Mouse (Mus musculus) layer of hippocampus, postnatal 10 days (tissue): ENCODE data around the gene Pigh. TPM values are rescaled to one million over a fixed set of nuclear protein-coding genes. Genes with fewer than 3 reads are reported as not detected.

Experiments used
- DNase-seq, 2 experiments: peaks; one replicate each; pipeline ENCODE4 v3.0.0; 2021; ENCODE audit warnings: low spot score in 2 of 2
- total RNA-seq, 2 experiments: library from RNA; stranded (reverse); gene quantifications; 2 replicates each; pipeline ENCODE4 v1.2.3; 2021

Pigh gene
- total RNA-seq, 2 experiments from 2014 or later = 9.9 to 10.8 TPM

GRCm38 (mm10) chr12:79068306-79068705 is 21.1 kb downstream of the Pigh start:
- no peak for DNase-seq

GRCm38 (mm10) chr12:79067526-79067925 is 21.9 kb downstream of the Pigh start:
- no peak for DNase-seq

DNA sequence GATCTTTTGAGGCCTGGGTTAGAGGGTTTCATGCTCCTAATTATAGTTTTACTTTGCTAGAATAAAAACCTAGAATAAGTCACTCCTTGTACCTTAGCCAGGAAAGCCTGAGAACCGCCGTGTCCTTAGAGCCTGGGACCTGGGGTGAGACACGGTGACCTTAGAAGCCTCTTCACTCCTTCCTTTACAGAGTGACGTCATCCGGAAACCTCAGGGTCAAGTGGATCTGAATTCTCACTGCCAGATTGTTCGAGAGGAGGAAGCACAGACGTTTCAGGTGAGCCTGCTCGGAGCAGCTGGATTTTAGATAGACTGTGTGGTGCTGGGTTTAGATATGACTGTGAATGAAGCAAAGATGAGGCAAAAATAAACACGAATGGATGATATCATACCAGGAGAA is 23.0 kb downstream of the Pigh start:
- no peak for DNase-seq

DNA sequence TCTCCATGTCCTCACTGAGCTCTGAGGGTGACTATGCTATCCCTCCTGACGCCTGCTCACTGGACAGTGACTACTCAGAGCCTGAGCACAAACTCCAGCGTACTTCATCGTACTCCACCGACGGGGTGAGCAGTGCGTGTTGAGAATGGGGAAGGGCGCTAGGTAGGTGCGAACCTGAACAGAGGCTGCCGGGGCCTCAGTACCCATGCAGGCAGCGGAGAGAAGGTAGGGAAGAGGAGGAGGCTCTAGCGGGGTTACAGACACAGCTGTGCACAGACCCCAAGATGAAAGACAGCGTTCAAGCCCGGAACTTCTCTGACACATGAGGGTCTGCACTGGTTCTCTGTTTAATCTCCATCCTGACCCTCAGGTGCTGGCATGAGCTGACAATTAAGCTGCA is 25.0 kb downstream of the Pigh start:
- DNase-seq = no peak

- no peak for DNase-seq
Measured at GRCm38 (mm10) chr12:79060766-79061652, 28.4 kb downstream of the Pigh start.

GRCm38 (mm10) chr12:79060134-79060533 is 29.3 kb downstream of the Pigh start:
- DNase-seq = no peak

- DNase-seq = no peak
Measured at GRCm38 (mm10) chr12:79059573-79059972, 29.9 kb downstream of the Pigh start.

- DNase-seq = no peak
Measured at GRCm38 (mm10) chr12:79055276-79055675, 34.2 kb downstream of the Pigh start.

- DNase-seq = no peak
Measured at GRCm38 (mm10) chr12:79052073-79052472, 37.4 kb downstream of the Pigh start.

GRCm38 (mm10) chr12:79050545-79051212 is 38.8 kb downstream of the Pigh start:
- DNase-seq = no peak

- DNase-seq = no peak
Measured at GRCm38 (mm10) chr12:79049807-79050206, 39.6 kb downstream of the Pigh start.

DNA sequence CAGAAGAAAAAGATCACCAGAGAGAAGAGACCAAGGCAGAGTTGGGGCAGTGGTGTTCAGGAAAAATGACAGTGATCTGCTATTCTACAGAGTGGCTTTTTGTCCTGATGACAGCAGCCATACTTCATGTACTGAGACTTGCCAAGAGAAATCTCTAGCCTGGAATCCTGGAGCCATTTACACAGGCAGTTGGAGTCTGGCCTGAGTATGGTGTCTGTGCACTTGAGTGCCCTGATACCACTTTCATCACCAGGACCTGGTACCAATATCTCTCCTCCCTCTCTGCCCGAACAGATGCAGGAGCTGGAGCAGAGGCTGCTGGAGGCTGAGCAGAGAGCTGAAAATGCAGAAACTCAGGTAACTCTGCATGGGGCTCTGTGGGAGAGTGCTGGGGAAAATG is 40.6 kb downstream of the Pigh start:
- DNase-seq = no peak

GRCm38 (mm10) chr12:79047203-79047602 is 42.2 kb downstream of the Pigh start:
- DNase-seq = no peak

- DNase-seq = no peak
Measured at GRCm38 (mm10) chr12:79046171-79046570, 43.3 kb downstream of the Pigh start.

DNA sequence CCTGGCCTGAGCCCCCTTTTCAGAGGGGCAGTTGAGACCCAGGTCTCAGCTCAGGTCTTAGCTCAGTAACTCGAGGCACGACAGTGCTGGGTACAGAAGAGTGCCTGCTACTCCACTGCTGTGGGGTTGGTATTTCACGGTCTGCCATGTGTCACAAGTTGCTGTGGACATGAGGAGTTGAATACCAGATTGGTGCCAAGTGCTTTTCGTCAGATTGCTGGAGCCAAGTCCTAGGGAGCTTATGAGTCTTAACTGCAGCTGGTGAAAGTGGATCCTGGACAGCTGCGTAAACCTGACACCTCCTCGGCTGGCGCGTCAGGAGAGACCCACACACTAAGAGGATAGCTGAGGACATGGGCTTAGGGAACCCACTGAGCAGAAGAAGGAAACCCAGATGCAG is 44.8 kb downstream of the Pigh start:
- no peak for DNase-seq

DNA sequence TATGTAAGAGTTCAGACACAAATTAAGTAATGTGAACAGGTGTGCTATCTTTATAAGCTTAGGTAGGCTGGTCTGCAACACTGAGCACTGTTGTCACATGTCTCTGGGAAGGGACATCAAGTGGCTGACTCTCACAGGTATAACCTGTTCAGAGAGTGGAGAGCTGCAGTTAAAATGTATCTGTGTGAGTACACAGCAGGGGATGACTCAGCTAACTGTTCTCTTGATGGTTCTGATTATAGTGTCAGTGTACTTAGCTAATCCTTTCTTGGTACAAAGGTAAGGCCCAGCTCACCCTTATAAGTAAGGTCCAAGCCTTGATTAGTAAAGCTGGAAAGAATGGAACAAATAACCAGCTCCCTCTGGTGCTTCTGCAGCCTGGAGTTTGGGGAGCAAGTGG is 48.0 kb downstream of the Pigh start:
- DNase-seq = no peak

GRCm38 (mm10) chr12:79040201-79040827 is 49.1 kb downstream of the Pigh start:
- DNase-seq = no peak

DNA sequence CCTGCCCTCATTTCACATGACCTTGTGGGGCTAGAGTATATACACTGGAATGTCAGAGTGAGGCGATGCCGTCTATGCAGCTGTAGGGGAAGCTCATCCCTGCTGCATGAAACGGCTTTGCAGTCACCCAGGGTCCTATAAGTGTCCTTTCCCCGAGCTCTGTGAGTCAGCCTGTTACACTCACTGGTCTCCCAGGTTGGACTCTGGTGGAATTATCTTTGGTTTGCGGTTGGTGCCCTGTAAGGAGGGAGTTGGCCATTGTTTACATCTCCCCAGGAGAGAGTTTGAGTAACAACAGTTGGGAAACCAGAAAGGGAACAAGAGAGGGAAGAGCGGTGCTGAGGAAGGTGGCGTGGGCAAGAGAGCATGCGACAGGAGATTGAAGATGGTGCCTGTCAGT is 49.7 kb downstream of the Pigh start:
- no peak for DNase-seq

DNA sequence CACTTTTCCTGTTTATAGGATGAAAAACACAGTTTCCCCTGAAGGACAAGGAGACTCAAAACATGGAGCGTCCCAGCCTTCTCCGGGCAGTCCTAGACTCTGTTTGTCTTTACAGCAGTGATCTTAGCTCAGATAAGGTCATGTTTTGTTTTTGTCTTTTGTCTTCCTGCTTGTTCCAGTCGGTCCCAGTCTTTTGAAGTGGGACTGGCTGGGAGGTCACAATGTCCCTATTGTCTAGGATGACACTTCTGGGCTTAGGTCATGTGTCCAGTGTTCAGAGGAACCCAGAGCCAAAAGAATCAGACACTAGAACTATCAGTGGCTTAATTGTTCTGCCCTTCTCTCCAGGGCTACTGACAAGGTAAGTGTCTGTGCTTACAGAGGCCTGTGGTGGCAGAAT is 54.1 kb downstream of the Pigh start:
- no peak for DNase-seq

DNA sequence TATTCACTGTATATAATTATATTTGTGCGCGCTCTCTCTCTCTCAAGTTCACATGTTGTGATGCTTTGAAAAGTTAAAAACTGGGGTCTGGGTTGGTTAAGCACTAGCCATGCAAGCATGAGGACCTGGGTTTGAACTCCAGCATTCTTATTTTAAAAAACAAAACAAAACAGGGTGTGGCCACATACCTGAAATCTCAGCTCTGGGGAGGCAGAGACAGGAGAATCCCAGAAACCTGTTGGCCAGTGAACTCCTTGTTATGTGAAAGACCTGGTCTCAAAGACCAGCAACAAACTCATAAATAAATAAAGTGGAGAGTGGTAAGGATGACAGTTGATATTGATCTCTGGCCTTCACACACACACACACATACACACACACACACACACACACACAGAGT is 55.1 kb downstream of the Pigh start:
- DNase-seq = no peak
